Mouse (Mus musculus) ES-E14 (cell line): Measurements from ENCODE around the gene Pla2g1b. TPM values are rescaled to one million over a fixed set of nuclear protein-coding genes. Genes with fewer than 3 reads are reported as not detected.

Experiments
- DNase-seq: peaks from one replicate; pipeline ENCODE4 v3.0.0-alpha.2; 2013; ENCODE audit warnings: low read depth, low spot score
- H3K27ac ChIP-seq: 2 replicates; pipeline ENCODE4 v1.5.1; 2012; ENCODE audit warnings: low read depth, mild to moderate bottlenecking, low read length, moderate library complexity, mixed read lengths; ENCODE audit not compliant: poor library complexity, insufficient read depth, severe bottlenecking
- H3K36me3 ChIP-seq: 2 replicates; pipeline ENCODE4 v1.6.1; 2012; ENCODE audit warnings: mild to moderate bottlenecking, low read length, moderate library complexity, mixed read lengths; ENCODE audit not compliant: control insufficient read depth, poor library complexity, insufficient read depth, severe bottlenecking
- H3K4me1 ChIP-seq, 2 experiments: fragments of 150-350 bp in 1 of 2; sonication (generic) in 1 of 2; 2 replicates each; pipeline ENCODE4 v1.6.1; 2012; ENCODE audit warnings: low read length in 2 of 2, mild to moderate bottlenecking in 1 of 2, mixed read lengths in 1 of 2; ENCODE audit not compliant: control insufficient read depth in 2 of 2, insufficient read depth in 2 of 2, poor library complexity in 1 of 2
- H3K4me3 ChIP-seq, 2 experiments: fragments of 150-350 bp in 1 of 2; sonication (generic) in 1 of 2; 2 replicates each; pipeline ENCODE4 v1.5.1; 2012; ENCODE audit warnings: low read length in 2 of 2, low read depth in 1 of 2, mild to moderate bottlenecking in 1 of 2, mixed read lengths in 1 of 2; ENCODE audit not compliant: insufficient read depth in 1 of 2, poor library complexity in 1 of 2, severe bottlenecking in 1 of 2
- H3K9ac ChIP-seq: 2 replicates; pipeline ENCODE4 v1.6.1; 2012; ENCODE audit warnings: low read depth, mild to moderate bottlenecking, low read length, mixed read lengths; ENCODE audit not compliant: poor library complexity, insufficient read depth, severe bottlenecking
- H3K9me3 ChIP-seq: fragments of 150-350 bp; sonication (generic); 2 replicates; pipeline ENCODE4 v1.6.1; 2012; ENCODE audit warnings: low read depth, mild to moderate bottlenecking, low read length; ENCODE audit not compliant: control insufficient read depth, insufficient read depth
- CHD2 ChIP-seq: IDR thresholded peaks from 2 replicates; pipeline ENCODE4 v1.6.1; 2014; ENCODE audit warnings: mild to moderate bottlenecking, low read depth, low read length, inconsistent platforms
- HCFC1 ChIP-seq: IDR thresholded peaks from 2 replicates; pipeline ENCODE4 v1.6.1; 2012; ENCODE audit warnings: low read length, inconsistent platforms, borderline replicate concordance; ENCODE audit not compliant: insufficient read depth
- MAFK ChIP-seq: IDR thresholded peaks from 2 replicates; pipeline ENCODE4 v1.6.1; 2014; ENCODE audit warnings: mild to moderate bottlenecking, low read depth, low read length, inconsistent platforms; ENCODE audit not compliant: insufficient read depth
- ZC3H11A ChIP-seq: IDR thresholded peaks from 2 replicates; pipeline ENCODE4 v1.6.1; 2012; ENCODE audit warnings: low read depth, mild to moderate bottlenecking, inconsistent platforms, low read length, borderline replicate concordance
- ZNF384 ChIP-seq: IDR thresholded peaks from 2 replicates; pipeline ENCODE4 v1.6.1; 2012; ENCODE audit warnings: low read depth, low read length, inconsistent platforms
- in situ Hi-C, 2 experiments: fragments of 600-800 bp; cut with MboI; formaldehyde crosslinking; loops; one replicate each; pipeline ENCODE4 v1.15.1; 2025; ENCODE audit warnings: low sequenced_read_pairs in 2 of 2, inconsistent platforms in 1 of 2; ENCODE audit not compliant: unreplicated experiment in 2 of 2
- total RNA-seq: library from RNA; depleted of rRNA; stranded (reverse); fragments of 300-350 nt; gene quantifications from 2 replicates; pipeline ENCODE4 v1.2.3, GENCODE M21; 2012

The Pla2g1b gene
- total RNA-seq, 1 experiment: 31.1 TPM

DNA sequence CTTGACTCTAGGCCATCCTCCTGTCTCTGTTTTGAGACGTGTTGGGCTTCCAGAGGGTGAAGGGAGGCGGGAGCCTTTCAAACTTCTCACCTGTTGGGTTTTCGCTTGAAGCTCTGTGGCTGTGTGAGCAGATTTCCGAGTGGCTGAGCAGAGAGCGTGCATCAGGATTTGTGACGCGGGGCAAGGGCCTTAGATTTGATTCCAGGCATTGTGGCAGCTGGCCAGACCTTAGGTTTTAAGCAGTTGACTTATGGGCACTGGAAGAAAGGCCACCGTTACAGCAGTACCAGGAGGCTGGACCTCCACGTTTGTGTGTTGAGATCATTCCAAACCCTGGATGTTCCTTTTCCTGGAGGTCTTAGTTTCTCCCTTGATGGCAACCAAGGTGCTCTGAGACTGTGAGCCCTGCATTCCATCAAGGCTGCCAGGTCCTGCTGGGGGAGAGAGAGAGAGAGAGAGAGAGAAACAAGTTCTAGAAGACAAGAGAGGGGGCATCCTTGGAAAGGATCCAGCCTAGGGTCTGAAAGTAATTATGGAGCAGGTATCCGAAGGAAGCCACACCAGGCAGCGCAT lies 31.7 kb upstream of the Pla2g1b start:
- H3K9ac ChIP-seq: no peak overlapping the region
- in situ Hi-C loops: no loop called here
- no peak overlapping the region for H3K4me3 ChIP-seq
- DNase-seq: no peak
- peaks cover 3 to 37% of the 10 kb centered on the region in 2 experiments; a peak in 3 of 4 replicates for H3K4me1 ChIP-seq
- H3K9me3 ChIP-seq: no peaks in the 10 kb centered on the region
- TF ChIP-seq HCFC1 (no peak), ZC3H11A (no peak), CHD2 (no peak), MAFK (no peak), ZNF384 (no peak)
- H3K36me3 ChIP-seq: no peaks in the 10 kb centered on the region; the same call in 1 of the 2 replicates
- H3K27ac ChIP-seq: no peak overlapping the region

DNA sequence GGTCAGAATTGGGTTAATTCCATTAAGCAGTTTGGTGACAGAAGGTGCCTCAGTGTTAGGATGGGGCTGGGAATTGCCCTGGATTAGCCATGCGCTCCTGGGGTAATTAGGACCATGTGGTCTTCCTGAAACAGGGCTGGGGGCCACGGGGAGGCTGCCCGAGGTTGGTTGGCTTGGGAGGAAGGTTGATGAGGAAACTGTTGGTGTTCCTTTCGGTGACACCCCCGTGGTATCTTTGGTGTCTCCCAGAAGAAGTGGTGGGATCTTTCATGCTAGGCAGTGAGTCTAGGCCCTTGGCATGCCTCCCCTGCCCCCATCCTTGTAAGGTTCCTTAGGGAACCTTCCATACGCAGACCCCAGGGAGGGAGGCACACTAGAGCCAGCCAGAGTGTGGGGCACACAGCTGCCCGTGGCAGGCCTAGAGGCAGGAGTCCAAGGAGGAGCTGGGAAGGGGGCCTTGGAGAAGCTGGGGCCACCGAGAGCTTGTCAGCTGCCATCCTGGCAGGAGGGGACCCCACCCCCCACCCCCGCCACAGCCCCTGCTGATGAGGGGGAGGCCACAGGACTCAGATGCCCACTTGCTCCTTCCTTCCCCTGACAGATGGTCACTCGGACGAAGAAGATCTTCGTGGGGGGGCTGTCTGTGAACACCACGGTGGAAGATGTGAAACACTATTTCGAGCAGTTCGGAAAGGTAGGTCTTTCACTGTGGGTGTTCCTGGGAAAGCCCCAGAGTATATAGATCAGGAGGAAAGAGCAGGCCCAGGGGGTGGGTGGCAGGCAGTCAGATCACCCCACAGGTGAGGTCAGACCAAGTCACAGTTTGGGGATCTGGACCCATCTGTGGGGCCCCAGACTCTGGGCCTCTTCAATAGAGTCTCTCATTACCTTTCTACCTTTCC lies 31.0 kb upstream of the Pla2g1b start:
- Histone ChIP-seq H3K4me3 (no peak overlapping the region), H3K36me3 (no peaks in the 10 kb centered on the region; the same call in 1 of the 2 replicates), H3K9me3 (no peaks in the 10 kb centered on the region), H3K4me1 (peaks cover 3 to 37% of the 10 kb centered on the region in 2 experiments; a peak in 3 of 4 replicates), H3K27ac (no peak overlapping the region), H3K9ac (no peak overlapping the region)
- TF ChIP-seq HCFC1: no peak
- TF ChIP-seq CHD2: no peak
- TF ChIP-seq ZC3H11A: no peak
- TF ChIP-seq MAFK: no peak
- TF ChIP-seq ZNF384: no peak
- no peak for DNase-seq
- in situ Hi-C loops: no loop called here

DNA sequence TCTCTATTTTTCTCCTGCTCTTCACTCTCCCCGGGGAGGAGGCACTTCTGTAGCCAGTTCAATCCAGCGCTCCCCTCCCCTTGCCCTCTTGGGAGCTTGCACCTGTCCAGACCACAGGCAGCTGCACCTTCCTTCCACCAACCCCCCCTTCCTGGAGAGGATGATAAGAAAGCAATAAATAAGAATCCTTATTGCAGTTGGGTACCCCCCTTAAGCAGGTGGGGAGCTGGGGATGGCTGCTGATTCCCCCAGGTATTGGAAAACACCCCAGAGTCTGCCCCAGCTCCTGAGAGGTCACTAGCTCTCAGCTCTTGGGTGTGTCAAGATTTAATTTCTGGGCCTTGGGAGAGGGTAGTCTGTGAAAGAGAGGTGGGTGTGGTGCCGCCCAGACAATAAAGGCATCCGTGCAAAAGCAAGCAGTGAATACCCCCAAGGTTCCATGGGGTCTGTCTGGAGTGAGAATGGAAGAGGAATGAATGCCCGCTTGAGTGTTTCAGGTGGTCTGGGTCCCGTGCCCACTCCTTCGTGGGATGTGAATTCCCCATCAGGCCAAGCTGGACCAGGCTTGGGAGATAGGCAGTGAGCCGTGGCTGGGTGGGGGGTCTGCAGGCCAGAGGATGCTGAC lies 30.2 kb upstream of the Pla2g1b start:
- Histone ChIP-seq H3K9ac (peak overlapping the region; percentile 35; the same call in 1 of the 2 replicates), H3K4me3 (peak overlapping the region; percentile 46 to 58; a peak in 3 of 4 replicates), H3K4me1 (peaks cover 4 to 37% of the 10 kb centered on the region in 2 experiments; a peak in 3 of 4 replicates), H3K36me3 (no peaks in the 10 kb centered on the region; the same call in 1 of the 2 replicates), H3K27ac (peak overlapping the region; percentile 38; the same call in 1 of the 2 replicates), H3K9me3 (no peaks in the 10 kb centered on the region)
- TF ChIP-seq ZNF384: no peak
- no peak for TF ChIP-seq HCFC1
- no peak for TF ChIP-seq MAFK
- TF ChIP-seq ZC3H11A: no peak
- no peak for TF ChIP-seq CHD2
- DNase-seq: no peak
- in situ Hi-C loops: no loop called here

DNA sequence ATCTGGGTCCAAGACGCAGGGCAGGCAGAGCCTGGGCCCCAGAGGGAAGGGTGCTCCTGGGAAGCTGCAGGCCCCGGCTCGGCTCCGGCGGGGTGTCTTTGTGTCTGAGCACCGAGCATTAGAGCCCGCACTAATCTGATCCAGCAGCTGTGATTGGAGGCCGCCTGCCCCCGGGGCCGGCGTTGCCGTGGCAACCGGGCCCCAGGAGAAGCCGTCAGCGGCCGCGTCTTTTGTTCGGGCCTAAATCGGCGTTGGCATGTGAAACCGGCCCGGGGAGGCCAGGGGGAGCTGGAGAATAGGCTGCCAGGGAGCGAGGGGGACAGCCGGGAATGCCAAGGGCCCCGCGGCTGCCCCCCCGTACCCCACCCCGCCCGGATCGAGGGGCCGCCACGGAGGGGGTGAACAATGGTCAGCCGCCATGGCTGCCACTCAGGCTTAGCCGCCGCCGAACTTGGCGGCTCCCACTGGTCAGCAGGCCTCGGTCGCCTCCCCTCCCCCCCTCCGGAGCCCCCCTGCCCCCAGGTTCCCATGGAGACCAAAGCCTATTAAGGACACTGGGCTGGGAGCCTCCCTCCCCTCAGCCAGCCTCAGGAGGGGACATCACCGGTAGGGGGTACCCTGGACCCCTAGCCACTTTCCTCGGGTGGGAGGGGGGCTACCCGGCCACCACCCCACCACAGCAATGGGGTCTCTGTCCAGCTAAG lies 29.5 kb upstream of the Pla2g1b start:
- peak overlapping the region; percentile 46 to 58 for H3K4me3 ChIP-seq
- H3K36me3 ChIP-seq: no peaks in the 10 kb centered on the region; the same call in 1 of the 2 replicates
- peak overlapping the region; percentile 44 for H3K9ac ChIP-seq
- TF ChIP-seq ZC3H11A (no peak), MAFK (no peak), CHD2 (no peak), ZNF384 (no peak), HCFC1 (no peak)
- DNase-seq: peak; percentile 82
- peak overlapping the region; percentile 38; the same call in 1 of the 2 replicates for H3K27ac ChIP-seq
- in situ Hi-C loops: no loop called here
- H3K4me1 ChIP-seq: peaks cover 7 to 38% of the 10 kb centered on the region in 2 experiments
- H3K9me3 ChIP-seq: no peaks in the 10 kb centered on the region
